Mouse (Mus musculus): ENCODE measurements around the gene Htr5b. TPM values are rescaled to one million over a fixed set of nuclear protein-coding genes. Genes with fewer than 3 reads are reported as not detected.
A peak's percentile ranks its signal among the peaks of the same experiment; 100 is the strongest.

Htr5b gene
- not detected for total RNA-seq (2021)
- long read RNA-seq, experiment 1, result 0 reads
- long read RNA-seq, experiment 2, result 0 reads

DNA sequence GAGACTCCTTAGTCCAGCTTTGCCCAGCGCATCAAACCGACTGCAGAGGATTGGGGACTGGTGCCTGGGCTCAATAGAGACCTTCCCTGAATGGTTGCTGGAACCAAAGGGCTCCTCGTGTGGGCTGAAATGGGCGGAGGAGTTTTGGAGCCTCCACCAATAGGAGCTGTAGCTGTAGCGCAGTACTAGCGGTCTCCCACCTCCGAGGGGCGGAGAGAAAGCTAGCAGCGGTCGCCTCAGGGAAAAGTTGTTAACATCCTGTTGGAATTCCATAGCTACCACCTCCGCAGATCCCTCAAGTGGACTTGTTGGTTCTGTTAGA lies at the start of gene Htr5b:
Gene Htr5b (minus strand): TSS at position 67 of the 322 bp plus-strand sequence.
- DNase-seq (ENCODE audit: low spot score in 2 of 2), result no peak

- no peak for DNase-seq (ENCODE audit: low spot score in 2 of 2)
These were observed 49.2 kb upstream of the Htr5b start for GRCm38 (mm10) chr1:121577491-121577890.

- DNase-seq (ENCODE audit: low spot score in 2 of 2), result no peak
These were observed 42.3 kb upstream of the Htr5b start for GRCm38 (mm10) chr1:121570522-121570921.

GRCm38 (mm10) chr1:121567521-121568489 lies 39.5 kb upstream of the Htr5b start, which contains the start of gene Ddx18:
Gene Ddx18, minus strand, starts transcription at chr1:121567989.
- DNase-seq (ENCODE audit: low spot score in 2 of 2), result peak; percentile 99

GRCm38 (mm10) chr1:121557861-121558260 lies 29.6 kb upstream of the Htr5b start:
- DNase-seq (ENCODE audit: low spot score in 2 of 2), result no peak

GRCm38 (mm10) chr1:121551457-121551835 lies 23.2 kb upstream of the Htr5b start:
- no peak for DNase-seq (ENCODE audit: low spot score in 2 of 2)

DNA sequence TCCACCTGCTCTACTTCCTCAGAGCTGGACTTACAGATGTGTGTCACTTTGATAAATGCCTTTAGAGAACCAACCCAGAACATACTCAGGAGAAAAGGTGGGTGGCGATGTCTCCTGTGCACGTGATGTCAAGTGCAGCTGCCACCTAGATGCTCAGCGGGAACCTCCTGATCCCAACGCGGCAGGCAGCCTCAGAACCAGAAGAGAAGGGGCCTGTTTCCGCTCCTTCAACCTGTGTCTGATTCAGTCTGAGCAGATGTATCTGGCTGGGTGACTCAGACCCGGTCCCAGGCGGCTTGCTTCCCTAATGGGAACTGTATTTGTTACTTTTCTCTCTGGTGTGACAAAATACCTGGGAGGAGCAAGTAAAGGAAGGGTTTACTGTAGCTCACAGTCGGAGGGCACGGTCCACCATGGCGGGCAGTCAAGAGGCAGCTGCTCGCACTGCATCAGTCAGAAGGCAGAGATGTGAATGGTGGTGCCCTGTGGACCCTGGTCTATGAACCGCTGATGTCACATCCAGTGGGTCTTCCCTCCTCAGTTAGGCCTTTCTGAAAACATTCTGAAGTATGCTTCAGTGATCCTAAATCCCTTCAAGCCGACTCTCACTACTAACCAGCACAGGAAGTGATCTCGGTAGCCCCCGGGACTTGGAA lies 22.7 kb upstream of the Htr5b start:
- no peak for DNase-seq (ENCODE audit: low spot score in 2 of 2)

DNA sequence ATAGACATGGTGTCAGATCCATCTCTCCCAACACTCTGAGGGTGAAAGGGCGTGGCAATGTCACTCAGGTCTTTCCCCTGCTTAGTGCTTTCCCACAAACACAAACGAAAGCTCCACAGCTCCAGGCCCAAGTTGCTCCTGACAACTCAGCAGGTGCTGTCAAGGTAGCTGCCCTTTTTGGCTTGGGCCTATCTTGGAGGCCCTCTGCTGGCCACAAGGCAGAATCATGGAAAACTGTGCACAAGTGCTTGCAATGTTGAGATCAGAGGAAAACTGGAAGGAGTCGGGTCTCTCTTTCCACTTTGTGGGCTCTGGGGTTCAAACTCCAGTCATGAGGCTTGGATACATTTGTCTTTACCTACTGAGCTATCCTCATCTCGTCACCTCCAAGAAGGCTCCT lies 21.2 kb upstream of the Htr5b start:
- DNase-seq (ENCODE audit: low spot score in 2 of 2), result no peak

GRCm38 (mm10) chr1:121548667-121549066 lies 20.4 kb upstream of the Htr5b start:
- no peak for DNase-seq (ENCODE audit: low spot score in 2 of 2)

- DNase-seq (ENCODE audit: low spot score in 2 of 2), result no peak
These were observed 18.6 kb upstream of the Htr5b start for GRCm38 (mm10) chr1:121546844-121547243.

DNA sequence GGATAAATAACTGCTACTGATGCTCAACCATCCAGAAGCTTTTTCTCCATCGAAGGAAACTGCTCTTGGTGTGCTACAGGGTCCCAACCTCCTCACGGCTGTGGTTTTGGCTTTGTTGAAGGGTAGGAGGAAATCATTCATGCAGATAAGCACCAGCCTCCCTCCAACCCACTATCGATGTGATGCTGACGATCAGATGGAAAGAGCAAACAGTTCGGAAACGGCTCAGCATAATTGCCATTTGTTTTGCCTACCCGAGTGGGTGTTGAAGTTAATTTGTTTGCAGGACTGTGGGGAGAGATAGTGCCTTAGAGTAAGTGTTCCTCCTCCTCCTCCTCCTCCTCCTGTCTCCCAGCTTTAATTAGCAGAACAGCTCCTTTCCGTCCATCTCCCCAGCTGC lies 12.1 kb upstream of the Htr5b start:
- no peak for DNase-seq (ENCODE audit: low spot score in 2 of 2)

DNA sequence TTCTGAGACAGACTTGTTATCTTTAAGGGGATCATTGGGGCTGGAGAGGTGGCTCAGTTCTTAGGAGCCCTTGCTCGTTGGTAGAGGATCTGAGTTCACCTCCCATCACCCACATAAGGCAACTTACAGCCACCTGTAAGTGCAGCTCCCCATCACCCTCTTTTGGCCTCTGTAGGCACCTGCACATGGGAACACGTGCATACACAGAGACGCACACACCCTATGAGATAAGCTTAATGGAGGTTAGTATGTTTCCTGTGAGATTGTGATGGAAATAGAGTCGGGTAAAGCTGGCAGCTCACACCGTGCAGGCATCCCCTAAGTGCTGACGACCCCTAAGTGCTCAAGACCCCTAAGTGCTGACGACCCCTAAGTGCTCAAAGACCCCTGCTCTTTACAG lies 3.2 kb upstream of the Htr5b start:
- no peak for DNase-seq (ENCODE audit: low spot score in 2 of 2)

GRCm38 (mm10) chr1:121529286-121529685 lies 1.0 kb upstream of the Htr5b start:
- no peak for DNase-seq (ENCODE audit: low spot score in 2 of 2)

- DNase-seq (ENCODE audit: low spot score in 2 of 2), result no peak
These were observed 466 bp downstream of the Htr5b start for GRCm38 (mm10) chr1:121527600-121528398.

DNA sequence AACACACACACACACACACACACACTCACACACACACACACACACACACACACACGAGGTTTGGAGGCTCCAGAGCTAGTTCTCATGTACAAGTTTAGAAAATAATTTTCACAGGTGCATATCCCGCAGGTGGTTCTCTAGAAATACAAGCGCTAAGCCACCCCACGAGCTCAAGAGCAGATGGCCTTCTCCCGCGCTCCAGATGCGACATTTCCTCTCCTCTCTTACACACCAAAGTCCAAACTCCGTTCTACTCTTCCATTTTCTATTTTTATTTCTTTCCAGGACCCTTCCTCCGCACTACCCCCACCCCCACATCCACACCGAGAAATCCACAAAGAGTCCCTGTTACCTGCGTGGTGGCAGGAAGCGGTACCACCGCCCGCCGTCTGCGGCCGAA lies 1.2 kb downstream of the Htr5b start:
- no peak for DNase-seq (ENCODE audit: low spot score in 2 of 2)

- no peak for DNase-seq (ENCODE audit: low spot score in 2 of 2)
These were observed 9.7 kb downstream of the Htr5b start for GRCm38 (mm10) chr1:121518609-121519008.

- no peak for DNase-seq (ENCODE audit: low spot score in 2 of 2)
These were observed 16.3 kb downstream of the Htr5b start for GRCm38 (mm10) chr1:121511966-121512365.

DNA sequence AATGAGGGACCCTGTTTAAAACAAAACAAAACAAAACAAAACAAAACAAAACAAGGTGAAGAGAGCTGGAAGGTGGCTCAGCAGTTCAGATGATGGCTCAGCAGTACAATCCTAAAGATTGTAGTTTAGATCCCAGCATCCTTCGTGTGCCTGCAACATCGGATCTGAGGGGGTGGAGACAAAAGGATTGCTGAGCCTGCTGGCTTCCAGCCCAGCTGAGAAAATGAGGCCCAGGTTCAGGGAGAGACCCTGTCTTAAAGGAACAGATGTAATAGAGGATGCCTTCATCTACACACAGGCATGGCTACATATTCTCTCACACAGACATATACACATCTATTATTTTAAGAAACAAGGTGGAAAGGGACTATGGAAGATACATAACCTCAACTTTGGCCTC lies 17.1 kb downstream of the Htr5b start:
- no peak for DNase-seq (ENCODE audit: low spot score in 2 of 2)

DNA sequence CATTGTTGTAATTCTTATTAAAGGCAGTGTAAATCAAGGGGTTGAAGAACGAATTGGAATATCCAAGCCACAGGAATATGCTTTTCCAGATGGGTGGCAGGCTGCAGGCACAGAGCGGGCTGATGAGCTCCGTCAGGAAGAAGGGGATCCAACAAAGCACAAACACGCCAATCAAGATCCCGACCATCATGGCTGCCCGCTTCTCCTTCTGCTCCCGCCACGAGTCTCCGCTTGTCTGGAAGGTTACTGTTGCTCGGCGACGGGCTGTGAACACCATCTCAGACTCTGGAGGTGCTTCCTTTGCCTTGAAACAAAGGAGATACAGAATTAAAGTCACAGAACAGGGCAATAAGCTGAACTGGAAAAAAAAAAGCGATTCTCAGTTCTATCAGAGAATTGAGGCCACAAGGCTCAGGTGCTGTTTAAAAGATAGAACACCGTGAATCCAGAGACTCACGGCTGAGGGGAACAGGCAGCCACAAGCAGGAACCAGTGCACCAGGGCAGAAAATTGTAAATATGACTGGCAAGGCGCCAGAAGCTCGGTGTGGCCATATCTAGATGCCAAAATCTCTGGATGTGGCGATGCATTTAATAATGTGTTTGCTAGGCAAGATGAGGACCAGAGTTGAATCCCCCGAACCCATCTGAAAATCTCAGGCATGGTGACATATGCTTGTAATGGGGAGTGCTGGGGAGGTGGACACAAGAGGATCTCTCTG lies 17.7 kb downstream of the Htr5b start:
- DNase-seq (ENCODE audit: low spot score in 2 of 2), result no peak

DNA sequence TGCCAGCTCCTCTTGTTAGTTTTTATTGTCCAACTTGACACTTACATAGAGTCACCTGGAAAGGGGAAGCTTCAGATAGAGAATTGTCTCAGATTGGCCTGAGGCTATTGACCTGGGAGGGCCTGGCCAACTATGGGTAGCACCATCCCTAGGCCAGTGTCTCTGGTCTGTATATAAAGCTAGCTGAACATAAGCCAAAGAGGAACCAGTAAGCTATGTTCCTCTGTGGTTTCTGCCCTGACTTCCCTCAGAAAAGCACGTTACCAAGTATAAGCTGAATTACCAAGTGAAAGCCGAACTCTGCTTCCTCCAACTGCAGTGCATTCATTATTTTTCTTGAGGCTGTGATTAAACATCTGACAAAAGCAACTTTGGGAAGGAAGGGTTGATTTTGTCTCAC lies 19.5 kb downstream of the Htr5b start:
- DNase-seq (ENCODE audit: low spot score in 2 of 2), result no peak

- no peak for DNase-seq (ENCODE audit: low spot score in 2 of 2)
These were observed 31.2 kb downstream of the Htr5b start for GRCm38 (mm10) chr1:121497093-121497492.
